Mouse (Mus musculus) gastrocnemius, adult 18-20 months (tissue): Measurements from ENCODE around the gene Tjp3. TPM values are rescaled to one million over a fixed set of nuclear protein-coding genes. Genes with fewer than 3 reads are reported as not detected.
A peak's percentile ranks its signal among the peaks of the same experiment; 100 is the strongest.

Experiments used
- DNase-seq: peaks from one replicate; pipeline ENCODE4 v3.0.0; 2021; ENCODE audit warnings: low spot score
- total RNA-seq, 2 experiments: library from RNA; stranded (reverse); gene quantifications; 2 replicates each; pipeline ENCODE4 v1.2.3; 2021

The Tjp3 gene
- total RNA-seq, 2 experiments from 2014 or later = not detected

GRCm38 (mm10) chr10:81272356-81272755 is 19.0 kb downstream of the Tjp3 start:
- no peak for DNase-seq

- no peak for DNase-seq
Observed at GRCm38 (mm10) chr10:81268643-81269412, 22.6 kb downstream of the Tjp3 start.

GRCm38 (mm10) chr10:81268056-81268455 is 23.3 kb downstream of the Tjp3 start:
- DNase-seq = peak; percentile 94

- DNase-seq = peak; percentile 95
Observed at GRCm38 (mm10) chr10:81266211-81267105, 24.9 kb downstream of the Tjp3 start, which contains the start of the genes Mrpl54 and Apba3. Gene Mrpl54, minus strand, starts transcription at chr10:81266934. Gene Apba3, plus strand, starts transcription at chr10:81266960.

GRCm38 (mm10) chr10:81265540-81265939 is 25.8 kb downstream of the Tjp3 start:
- no peak for DNase-seq

- DNase-seq = no peak
Observed at GRCm38 (mm10) chr10:81261025-81261424, 30.4 kb downstream of the Tjp3 start.

- no peak for DNase-seq
Observed at GRCm38 (mm10) chr10:81259225-81259884, 32.0 kb downstream of the Tjp3 start.

- DNase-seq = no peak
Observed at GRCm38 (mm10) chr10:81257158-81258039, 34.0 kb downstream of the Tjp3 start.

- DNase-seq = no peak
Observed at GRCm38 (mm10) chr10:81254886-81255285, 36.5 kb downstream of the Tjp3 start.

GRCm38 (mm10) chr10:81252424-81253419 is 38.7 kb downstream of the Tjp3 start, which contains the start of gene Matk:
Gene Matk, plus strand, starts transcription at chr10:81252935.
- DNase-seq = no peak

GRCm38 (mm10) chr10:81249442-81249841 is 41.9 kb downstream of the Tjp3 start:
- DNase-seq = no peak

GRCm38 (mm10) chr10:81247804-81248203 is 43.6 kb downstream of the Tjp3 start:
- DNase-seq = no peak

- DNase-seq = no peak
Observed at GRCm38 (mm10) chr10:81245166-81245565, 46.2 kb downstream of the Tjp3 start.

- peak; percentile 77 for DNase-seq
Observed at GRCm38 (mm10) chr10:81244595-81244994, 46.8 kb downstream of the Tjp3 start.

- DNase-seq = no peak
Observed at GRCm38 (mm10) chr10:81244146-81244545, 47.2 kb downstream of the Tjp3 start.

- no peak for DNase-seq
Observed at GRCm38 (mm10) chr10:81242021-81242420, 49.4 kb downstream of the Tjp3 start.

GRCm38 (mm10) chr10:81240876-81241275 is 50.5 kb downstream of the Tjp3 start:
- peak; percentile 36 for DNase-seq

GRCm38 (mm10) chr10:81238618-81239017 is 52.8 kb downstream of the Tjp3 start:
- DNase-seq = no peak
